Mouse (Mus musculus) hindbrain, embryonic 10.5 days (tissue): ENCODE data around the gene Cpn1. TPM values are rescaled to one million over a fixed set of nuclear protein-coding genes. Genes with fewer than 3 reads are reported as not detected.
"Not testable (repeated sequence)": the region's sequence is repeated elsewhere in the genome, so short reads cannot be mapped to it uniquely, and the experiment has no call there.

Experiments
- DNase-seq: peaks from one replicate; pipeline ENCODE4 v3.0.0-alpha.2; 2017; ENCODE audit warnings: low spot score
- H3K27ac ChIP-seq: fragments of 300-500 bp; sonication (generic); 2 replicates; pipeline ENCODE4 v1.5.1; 2016; ENCODE audit warnings: mild to moderate bottlenecking, moderate library complexity
- H3K27me3 ChIP-seq: fragments of 300-500 bp; sonication (generic); 2 replicates; pipeline ENCODE4 v1.6.1; 2016; ENCODE audit warnings: mild to moderate bottlenecking; ENCODE audit not compliant: poor library complexity, insufficient read depth, severe bottlenecking
- H3K36me3 ChIP-seq: fragments of 300-500 bp; sonication (generic); 2 replicates; pipeline ENCODE4 v1.6.1; 2016; ENCODE audit warnings: mild to moderate bottlenecking, moderate library complexity
- H3K4me1 ChIP-seq: fragments of 300-500 bp; sonication (generic); replicated peaks from 2 replicates; pipeline ENCODE4 v1.6.1; 2016; ENCODE audit warnings: mild to moderate bottlenecking
- H3K4me3 ChIP-seq: fragments of 300-500 bp; sonication (generic); 2 replicates; pipeline ENCODE4 v1.5.1; 2016; ENCODE audit warnings: mild to moderate bottlenecking, moderate library complexity
- H3K9me3 ChIP-seq: fragments of 300-500 bp; sonication (generic); 2 replicates; pipeline ENCODE4 v1.6.1; 2016; ENCODE audit warnings: mild to moderate bottlenecking, moderate library complexity
- WGBS: fragments of 180-500 bp; shearing (Covaris S2); methylation state at CpG from one replicate; pipeline ENCODE4 v1.1.7; 2016; 5-methylcytosine and 5-hydroxymethylcytosine counted together
- polyA plus RNA-seq: library from polyadenylated mRNA; unstranded; fragments of >200 nt; fragmentation: Nextera tagmentation; extraction: Ambion mirVana; gene quantifications from 2 replicates; pipeline ENCODE4 v1.2.1, GENCODE M21; 2016

Cpn1 gene
- polyA plus RNA-seq, 1 experiment from 2014 or later, result 0.86 TPM

DNA sequence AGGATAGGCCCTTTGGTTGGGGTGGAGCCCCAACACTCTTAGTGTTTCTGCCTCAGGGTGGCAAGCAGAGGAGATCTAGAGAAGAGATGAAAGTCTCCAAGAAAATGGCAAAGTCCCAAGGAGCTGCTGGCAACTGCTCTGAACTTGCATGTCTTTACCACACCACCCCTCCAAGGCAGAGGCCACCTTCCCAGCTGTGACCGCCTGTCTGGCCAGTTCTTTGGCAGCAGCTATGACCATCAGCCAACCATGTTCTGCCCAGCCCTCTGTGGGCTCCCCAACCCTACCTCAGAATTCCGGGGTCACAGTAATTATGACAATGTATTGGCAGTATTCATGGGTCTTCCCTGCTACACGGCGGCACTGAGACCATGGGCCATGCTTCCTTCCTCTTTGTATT lies 31.5 kb downstream of the Cpn1 start:
- no peaks in the 10 kb centered on the region for H3K36me3 ChIP-seq
- WGBS, result 85% methylated on average over 4 of the region's 4 CpGs
- H3K9me3 ChIP-seq, result no peaks in the 10 kb centered on the region
- H3K27me3 ChIP-seq, result no peaks in the 10 kb centered on the region; the same call in 1 of the 2 replicates
- no peak for DNase-seq
- H3K4me1 ChIP-seq, result no peaks in the 10 kb centered on the region
- no peak overlapping the region for H3K4me3 ChIP-seq
- no peak overlapping the region for H3K27ac ChIP-seq

DNA sequence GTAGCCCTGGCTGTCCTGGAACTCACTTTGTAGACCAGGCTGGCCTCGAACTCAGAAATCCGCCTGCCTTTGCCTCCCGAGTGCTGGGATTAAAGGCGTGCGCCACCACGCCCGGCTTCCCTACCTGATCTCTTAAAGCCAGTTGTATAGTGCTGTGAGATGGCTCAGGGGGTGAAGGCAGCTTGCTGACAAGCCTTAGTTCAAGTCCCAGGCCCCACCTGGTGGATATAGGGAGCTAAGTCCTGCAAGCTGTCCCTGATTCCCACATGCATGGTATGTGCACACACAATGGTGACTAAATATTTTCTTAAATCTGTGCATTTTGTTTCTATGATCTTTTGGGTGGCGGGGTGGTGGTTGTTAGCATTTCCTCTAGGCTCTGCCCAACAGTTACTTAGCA lies 33.4 kb downstream of the Cpn1 start:
- DNase-seq, H3K36me3 ChIP-seq, H3K27ac ChIP-seq, H3K27me3 ChIP-seq, H3K4me1 ChIP-seq, H3K9me3 ChIP-seq, H3K4me3 ChIP-seq: not testable (repeated sequence)
- WGBS, result 83% methylated on average over 8 of the region's 8 CpGs

DNA sequence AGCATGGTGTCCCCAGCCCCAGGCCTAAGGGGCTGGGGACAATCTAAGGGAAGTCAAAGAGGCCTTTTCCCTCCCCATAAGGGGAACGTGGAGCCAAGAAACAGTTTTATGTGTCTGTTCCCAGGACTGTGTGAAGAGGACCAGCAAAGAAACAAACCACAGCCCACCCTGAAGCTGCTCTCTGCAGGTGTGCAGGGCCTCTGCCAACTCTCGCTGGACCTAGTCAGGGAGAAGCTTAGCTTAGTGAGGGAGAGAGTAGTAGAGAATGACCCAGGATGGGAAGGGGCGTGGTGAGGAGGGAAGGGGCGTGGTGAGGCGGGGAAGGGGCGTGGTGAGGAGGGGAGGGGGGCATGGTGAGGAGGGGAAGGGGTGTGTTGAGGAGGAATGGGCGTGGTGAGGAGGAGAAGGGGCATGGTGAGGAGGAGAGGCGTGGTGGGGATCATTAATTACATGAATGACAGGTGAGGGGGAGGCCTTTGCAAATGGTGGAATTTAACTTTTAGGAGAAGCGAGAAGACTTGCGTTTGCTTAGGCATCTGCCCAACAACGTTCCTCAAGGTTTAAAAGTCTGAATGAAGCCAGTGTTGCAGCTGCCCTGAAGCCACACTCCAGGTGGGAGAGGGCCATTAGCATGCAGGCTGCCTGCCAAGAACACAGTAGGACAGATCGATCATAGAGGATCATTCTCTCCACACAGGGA lies 37.1 kb downstream of the Cpn1 start:
- peaks cover 8% of the 10 kb centered on the region for H3K4me1 ChIP-seq
- no peaks in the 10 kb centered on the region for H3K27me3 ChIP-seq
- WGBS, result 5% methylated on average over 12 of the region's 12 CpGs
- H3K9me3 ChIP-seq, result no peaks in the 10 kb centered on the region
- no peak overlapping the region; the same call in 1 of the 2 replicates for H3K27ac ChIP-seq
- peak; percentile 39 for DNase-seq
- H3K36me3 ChIP-seq, result no peaks in the 10 kb centered on the region
- H3K4me3 ChIP-seq, result no peak overlapping the region

DNA sequence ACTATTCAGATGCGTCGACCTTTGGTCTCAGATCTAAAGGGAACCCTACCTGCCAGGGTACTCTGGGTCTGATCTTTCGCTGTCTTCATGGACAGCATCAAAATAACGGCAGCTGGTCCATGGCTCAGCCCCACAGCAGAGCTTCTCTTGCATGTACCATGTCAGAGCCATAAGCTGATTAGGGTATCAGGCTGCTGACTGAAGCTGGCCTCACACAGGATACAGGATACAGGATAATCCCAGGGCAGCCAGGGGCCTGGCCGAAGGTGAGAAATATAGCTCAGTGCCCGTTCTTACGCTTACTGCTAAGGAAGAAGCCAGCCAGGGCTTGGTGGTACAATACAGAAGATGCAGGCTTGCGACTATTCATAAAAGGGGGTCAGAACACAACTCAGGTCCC lies 41.8 kb downstream of the Cpn1 start:
- no peak for DNase-seq
- H3K4me3 ChIP-seq, result no peak overlapping the region
- 88% methylated on average over 8 of the region's 8 CpGs for WGBS
- peaks cover 9% of the 10 kb centered on the region; the same call in 1 of the 2 replicates for H3K27me3 ChIP-seq
- H3K9me3 ChIP-seq, result no peaks in the 10 kb centered on the region
- H3K4me1 ChIP-seq, result peaks cover 15% of the 10 kb centered on the region
- no peak overlapping the region for H3K27ac ChIP-seq
- H3K36me3 ChIP-seq, result no peaks in the 10 kb centered on the region

DNA sequence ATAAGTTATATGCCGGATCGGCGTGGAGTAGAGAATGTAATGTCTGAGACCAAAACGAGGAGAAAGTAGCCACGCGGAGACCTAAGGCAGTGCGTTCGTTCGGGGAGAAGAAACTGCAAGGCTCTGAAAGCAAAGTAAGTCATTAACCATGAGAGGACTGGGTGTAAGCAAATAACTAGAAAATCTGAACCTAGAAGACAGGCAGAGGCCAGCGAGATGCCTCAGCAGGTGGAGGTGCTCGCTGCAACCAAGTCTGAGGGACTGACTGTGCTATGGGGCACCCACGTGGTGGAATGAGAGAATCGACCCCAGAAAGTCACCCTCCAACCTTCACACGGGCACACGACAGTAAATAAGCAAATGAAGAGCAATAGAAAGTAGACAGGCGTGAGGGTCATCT lies 43.3 kb downstream of the Cpn1 start:
- 79% methylated on average over 16 of the region's 16 CpGs for WGBS
- DNase-seq, result no peak
- Histone ChIP-seq H3K4me1 (peaks cover 22% of the 10 kb centered on the region), H3K27me3 (peaks cover 15% of the 10 kb centered on the region; the same call in 1 of the 2 replicates), H3K9me3 (no peaks in the 10 kb centered on the region), H3K36me3 (no peaks in the 10 kb centered on the region), H3K4me3 (no peak overlapping the region), H3K27ac (no peak overlapping the region)

DNA sequence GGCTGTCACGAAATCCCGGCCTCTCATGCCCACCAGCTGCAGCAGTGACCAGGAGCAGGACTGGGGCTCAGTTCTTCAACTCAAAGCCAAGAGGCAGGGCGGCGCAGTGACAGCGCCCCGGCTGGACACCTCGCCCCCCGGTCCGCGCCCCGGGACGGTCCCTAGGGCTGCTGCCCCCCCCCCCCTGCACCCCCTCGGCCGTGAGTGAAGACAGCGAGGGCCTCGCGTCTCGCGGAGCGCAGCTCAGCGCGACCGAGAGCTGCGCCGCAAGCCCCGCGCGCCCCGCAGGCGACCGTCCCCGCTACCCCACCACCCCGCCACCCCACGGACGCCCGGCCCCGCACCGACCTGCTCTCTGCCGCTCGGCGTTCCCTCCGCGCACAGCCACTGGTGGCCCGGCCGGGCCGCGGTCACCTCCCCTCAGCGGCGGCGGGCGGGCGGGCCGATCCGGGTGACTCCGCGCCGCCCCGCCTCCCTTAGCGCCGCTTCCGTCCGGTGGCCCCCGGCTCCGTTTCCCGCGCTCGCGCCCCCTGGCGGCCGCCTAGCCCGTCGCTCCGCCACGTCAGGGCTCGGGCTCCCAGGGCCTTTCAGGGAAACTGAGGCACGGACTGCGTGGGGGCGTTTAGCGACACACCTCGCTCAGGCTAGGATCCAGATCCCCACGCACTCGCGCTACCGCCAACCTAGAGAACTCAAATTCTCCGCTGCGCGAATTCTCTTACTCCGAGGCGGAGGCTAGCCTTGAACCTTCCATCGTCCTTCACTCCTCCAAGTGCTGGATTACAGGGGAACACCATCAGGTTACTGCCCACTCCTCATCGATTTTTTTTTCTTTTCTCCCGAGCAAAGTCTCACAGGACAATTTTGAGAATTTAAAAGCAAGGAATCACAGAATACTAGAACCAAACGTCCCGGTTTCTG lies 46.3 kb downstream of the Cpn1 start, which contains the start of gene Dnmbp:
TSS of gene Dnmbp (minus strand) at position 423 of the 921 bp plus-strand sequence.
- DNase-seq, result peak; percentile 82
- 3% methylated on average over 89 of the region's 94 CpGs for WGBS
- H3K27me3 ChIP-seq, result peaks cover 15% of the 10 kb centered on the region; the same call in 1 of the 2 replicates
- H3K4me3 ChIP-seq, result peak within 1 kb of the TSS; percentile 84
- H3K36me3 ChIP-seq, result no peaks in the 10 kb centered on the region
- H3K9me3 ChIP-seq, result no peaks in the 10 kb centered on the region
- peak within 1 kb of the TSS; percentile 91 for H3K27ac ChIP-seq
- peaks cover 33% of the 10 kb centered on the region for H3K4me1 ChIP-seq

DNA sequence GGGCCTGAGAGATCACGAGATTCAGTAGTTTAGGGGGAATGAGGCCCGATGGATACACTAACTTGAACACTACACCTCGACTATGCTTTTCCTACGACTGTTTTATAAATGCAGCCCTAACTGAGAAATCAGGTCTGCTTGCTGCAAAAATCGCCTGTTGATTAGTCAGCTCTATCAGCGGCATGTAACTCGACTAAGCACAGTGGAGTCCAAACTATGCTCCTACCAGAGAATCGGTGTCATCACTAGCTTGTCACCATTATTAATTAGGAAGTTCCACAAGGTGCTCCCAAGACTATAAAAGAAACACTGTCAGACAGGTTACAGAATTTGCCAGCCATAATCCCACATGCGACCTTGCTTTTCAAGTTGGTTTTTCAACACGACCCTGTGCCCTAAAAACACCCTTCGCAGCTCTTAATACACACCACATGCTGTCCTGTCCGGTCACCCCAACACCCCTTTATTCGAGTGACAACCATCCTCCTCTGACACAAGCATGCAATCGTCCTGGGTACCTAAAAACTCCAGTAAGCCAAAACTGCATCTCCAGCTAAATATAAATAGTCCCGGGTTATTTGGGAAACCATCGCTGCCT lies 47.1 kb downstream of the Cpn1 start:
- 32% methylated on average over 16 of the region's 16 CpGs for WGBS
- Histone ChIP-seq H3K27me3 (peaks cover 15% of the 10 kb centered on the region; the same call in 1 of the 2 replicates), H3K9me3 (no peaks in the 10 kb centered on the region), H3K36me3 (no peaks in the 10 kb centered on the region), H3K27ac (peak overlapping the region; percentile 91), H3K4me1 (peaks cover 33% of the 10 kb centered on the region), H3K4me3 (peak overlapping the region; percentile 84)
- no peak for DNase-seq

DNA sequence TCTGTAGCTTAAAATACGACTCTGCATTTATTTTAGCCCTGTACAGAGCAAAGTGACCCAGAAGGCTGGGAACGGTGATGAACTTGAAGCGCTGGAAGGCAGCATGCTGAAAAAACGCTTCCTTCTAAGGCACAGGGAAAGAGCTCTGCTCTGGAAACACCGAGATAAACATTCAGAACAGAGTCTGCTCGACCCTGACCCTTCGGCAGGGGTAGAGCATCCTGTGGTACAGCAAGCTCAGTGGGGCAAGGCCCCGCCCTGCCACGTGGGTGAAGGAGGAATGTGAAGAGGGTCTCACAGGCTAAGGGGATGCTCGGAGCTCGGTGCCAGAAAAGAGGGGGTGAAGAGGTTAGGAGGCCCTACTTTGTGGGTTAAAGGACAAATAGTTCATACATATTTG lies 48.0 kb downstream of the Cpn1 start:
- H3K9me3 ChIP-seq, result no peaks in the 10 kb centered on the region
- no peak overlapping the region for H3K27ac ChIP-seq
- no peak for DNase-seq
- H3K4me1 ChIP-seq, result peaks cover 33% of the 10 kb centered on the region
- H3K27me3 ChIP-seq, result peaks cover 15% of the 10 kb centered on the region; the same call in 1 of the 2 replicates
- 44% methylated on average over 11 of the region's 11 CpGs for WGBS
- 0 out of 2 replicates have a peak overlapping the region, but pooled peaks have one; percentile 6 for H3K4me3 ChIP-seq
- no peaks in the 10 kb centered on the region for H3K36me3 ChIP-seq

DNA sequence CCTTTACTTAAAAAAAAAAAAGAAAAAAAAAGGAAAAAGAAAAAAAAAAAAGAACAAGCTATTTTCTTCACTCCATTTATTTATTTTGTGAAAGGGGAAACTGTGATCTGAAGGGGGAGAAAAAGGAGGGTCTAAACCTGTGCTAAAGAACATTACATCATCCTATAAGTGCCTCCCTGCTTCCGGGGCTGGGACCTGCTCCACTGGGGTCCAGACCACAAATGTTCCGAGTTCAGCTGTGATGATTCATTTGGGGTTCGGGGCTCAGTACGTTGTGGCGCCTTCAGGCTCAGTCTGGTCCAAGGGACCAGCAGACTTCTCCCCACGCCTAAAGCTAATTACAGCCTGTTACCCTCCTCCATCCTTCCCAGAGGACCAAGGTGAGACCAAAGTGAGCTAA lies 55.4 kb downstream of the Cpn1 start:
- no peaks in the 10 kb centered on the region for H3K36me3 ChIP-seq
- WGBS, result 91% methylated on average over 6 of the region's 6 CpGs
- H3K4me1 ChIP-seq, result peaks cover 15% of the 10 kb centered on the region
- H3K9me3 ChIP-seq, result no peaks in the 10 kb centered on the region
- no peak overlapping the region for H3K27ac ChIP-seq
- DNase-seq, result no peak
- no peak overlapping the region for H3K4me3 ChIP-seq
- H3K27me3 ChIP-seq, result peaks cover 10% of the 10 kb centered on the region; the same call in 1 of the 2 replicates

DNA sequence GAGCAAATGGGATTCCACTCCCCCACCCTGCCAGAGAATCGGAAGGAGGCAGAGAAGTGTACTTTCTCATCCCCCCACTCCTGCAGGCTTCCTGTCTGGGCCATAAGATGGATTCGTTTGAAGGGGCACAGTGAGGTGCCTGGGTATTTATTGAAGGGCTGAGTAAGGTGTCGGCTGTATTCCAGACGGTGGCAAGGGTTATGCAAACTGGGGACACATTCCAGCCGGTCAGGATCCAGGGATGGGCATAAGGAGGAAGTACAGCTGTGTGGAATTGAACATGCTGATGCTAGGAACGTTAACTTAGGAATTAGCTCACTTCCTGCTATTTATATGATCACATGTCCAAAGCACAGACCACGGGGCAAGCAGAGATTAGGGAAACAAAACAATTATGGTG lies 56.0 kb downstream of the Cpn1 start:
- Histone ChIP-seq H3K27ac (peak overlapping the region; percentile 66), H3K36me3 (no peaks in the 10 kb centered on the region), H3K27me3 (peaks cover 10% of the 10 kb centered on the region; the same call in 1 of the 2 replicates), H3K4me1 (peaks cover 15% of the 10 kb centered on the region), H3K4me3 (no peak overlapping the region), H3K9me3 (no peaks in the 10 kb centered on the region)
- 35% methylated on average over 7 of the region's 7 CpGs for WGBS
- DNase-seq, result no peak

DNA sequence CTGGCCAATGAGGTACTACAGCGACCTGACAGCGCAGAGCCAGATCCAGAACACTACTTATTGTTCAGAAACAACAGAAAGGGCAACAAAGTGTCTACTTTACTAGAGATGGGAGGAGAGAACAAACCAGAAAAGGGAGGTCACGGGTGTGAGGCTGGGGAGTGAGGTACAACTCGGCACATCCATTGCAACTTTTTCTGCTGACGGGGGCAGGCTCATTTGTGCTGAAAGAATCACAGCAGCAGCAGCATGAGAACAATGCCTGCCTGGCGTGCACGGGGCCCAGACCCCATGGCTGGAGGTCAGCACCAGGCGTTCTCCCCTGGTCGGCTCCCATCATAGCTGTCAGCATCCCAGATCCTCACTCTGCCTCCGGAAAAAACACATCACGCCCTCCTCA lies 56.5 kb downstream of the Cpn1 start:
- Histone ChIP-seq H3K27me3 (peaks cover 10% of the 10 kb centered on the region; the same call in 1 of the 2 replicates), H3K4me3 (no peak overlapping the region), H3K36me3 (no peaks in the 10 kb centered on the region), H3K9me3 (no peaks in the 10 kb centered on the region), H3K4me1 (peaks cover 15% of the 10 kb centered on the region), H3K27ac (peak overlapping the region; percentile 66)
- DNase-seq, result no peak
- WGBS, result 15% methylated on average over 11 of the region's 11 CpGs

DNA sequence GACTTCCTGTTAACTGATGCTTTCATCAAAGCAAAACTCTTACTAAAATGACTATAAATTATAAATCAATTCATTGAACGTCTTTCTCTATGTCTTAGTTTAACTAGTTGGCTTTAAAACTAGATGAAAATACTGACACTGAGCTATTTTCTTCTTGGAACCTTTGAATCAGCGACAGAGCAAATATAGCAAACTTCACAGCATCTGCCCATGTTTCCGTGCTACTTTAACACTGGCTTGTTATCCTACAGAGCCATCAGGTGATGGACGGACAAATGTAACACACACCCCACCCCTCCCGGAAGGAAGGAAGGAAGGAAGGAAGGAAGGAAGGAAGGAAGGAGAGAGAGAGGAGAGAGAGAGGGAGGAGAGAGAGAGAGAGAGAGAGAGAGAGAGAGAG lies 58.4 kb downstream of the Cpn1 start:
- Histone ChIP-seq H3K36me3 (0 out of 2 replicates have a peak, but pooled peaks cover 4% of the 10 kb centered on the region), H3K27ac (no peak overlapping the region), H3K27me3 (peaks cover 10% of the 10 kb centered on the region; the same call in 1 of the 2 replicates), H3K9me3 (peaks cover 4% of the 10 kb centered on the region; the same call in 1 of the 2 replicates), H3K4me3 (no peak overlapping the region), H3K4me1 (peaks cover 15% of the 10 kb centered on the region)
- 89% methylated on average over 5 of the region's 5 CpGs for WGBS
- no peak for DNase-seq
